Mouse (Mus musculus): ENCODE data around the gene Nat14. TPM values are rescaled to one million over a fixed set of nuclear protein-coding genes. Genes with fewer than 3 reads are reported as not detected.
"Not testable (repeated sequence)": the region's sequence is repeated elsewhere in the genome, so short reads cannot be mapped to it uniquely, and the experiment has no call there.

Nat14 gene
- total RNA-seq (2021) = 100 to 1,000 TPM in 1 of 2 experiments, 10 to 100 TPM in 1; 94.4 to 103 TPM

DNA sequence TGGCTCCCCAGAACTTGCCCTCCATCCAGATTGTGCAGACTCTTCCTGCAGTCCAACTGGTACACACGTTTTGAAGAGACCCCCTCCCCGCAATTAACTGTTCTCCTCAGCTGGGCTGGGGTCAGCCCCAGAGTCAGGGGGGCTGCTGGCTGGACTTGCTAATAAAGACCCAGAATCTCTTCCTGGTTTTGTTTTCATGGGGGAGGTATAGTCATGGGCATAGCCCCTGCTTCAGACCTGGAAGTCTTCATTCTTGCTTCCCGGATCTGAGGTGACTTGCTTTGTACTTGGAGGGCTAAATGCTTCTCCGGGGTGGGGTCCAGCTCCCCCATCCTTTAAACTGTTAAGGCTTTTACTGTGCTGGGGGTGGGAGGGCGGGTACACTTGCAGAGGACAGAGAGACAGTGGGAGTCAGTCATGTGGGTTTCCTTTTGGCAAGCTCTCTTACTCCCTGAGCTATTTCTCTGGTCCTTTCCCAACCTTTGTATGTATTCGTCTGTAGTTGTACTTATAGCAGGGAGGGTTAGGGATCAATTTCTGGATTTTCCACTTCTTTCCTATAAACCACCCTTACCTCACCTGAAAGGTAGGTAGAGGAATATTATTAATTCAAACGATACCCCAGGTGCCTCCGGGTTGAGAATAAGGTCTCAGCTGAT is at the start of gene Nat14:
Nat14 (plus strand) TSS at position 205 of the 659 bp plus-strand sequence.
- DNase-seq (ENCODE audit: low spot score in 2 of 2) = no peak
- intact Hi-C loops (cut with DNase I) = loop anchor here (2.0 to 5.0 kb wide), 3 partner anchors 55 to 110 kb away; partner anchors contain the start of gene Ube2s

DNA sequence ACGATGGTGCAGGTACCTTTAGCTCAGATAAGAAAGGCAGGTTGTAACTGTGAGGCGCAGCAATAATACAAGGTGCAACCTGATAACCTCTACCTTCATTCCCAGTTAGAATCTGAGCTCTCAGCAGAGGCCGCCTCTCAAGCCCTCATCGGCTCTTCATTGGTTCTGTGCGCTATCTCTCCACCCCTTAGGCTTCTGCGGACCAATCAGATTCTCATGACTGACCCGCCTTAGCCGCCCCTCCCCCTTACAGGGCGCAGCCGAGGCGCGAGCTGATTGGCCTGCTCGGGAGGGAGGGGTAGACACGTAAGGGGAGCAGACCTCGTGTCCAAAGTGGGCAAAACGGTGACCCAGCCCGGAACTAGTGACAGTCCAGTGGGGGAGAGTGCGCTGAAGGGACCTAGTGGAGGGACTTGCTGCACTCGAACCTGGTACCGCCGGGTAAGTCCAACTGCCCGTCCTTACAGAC is 45.0 kb upstream of the Nat14 start, which contains the start of gene Isoc2a:
Isoc2a (plus strand) TSS at position 401 of the 469 bp plus-strand sequence.
- intact Hi-C loops (cut with DNase I) = no loop called here

DNA sequence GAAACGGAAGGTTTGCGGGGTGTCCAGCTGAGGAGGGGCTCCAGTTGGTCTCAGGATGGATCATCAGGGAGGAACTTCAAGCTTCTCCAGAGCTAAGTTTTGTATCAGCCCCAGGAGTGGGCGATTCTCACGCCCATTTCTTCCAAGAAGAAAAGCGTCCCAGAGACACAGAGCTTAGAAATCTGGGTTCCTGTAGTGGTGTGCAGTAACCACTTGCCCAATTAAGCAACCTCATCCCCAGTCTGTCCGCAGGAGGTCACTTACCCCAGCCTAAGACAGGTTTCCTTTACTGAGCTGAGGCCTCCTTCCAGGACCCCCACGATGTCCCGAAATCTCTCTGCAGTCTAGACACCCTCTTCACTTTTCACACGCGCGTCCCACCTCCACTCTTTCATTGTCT is 44.6 kb upstream of the Nat14 start:
- no peak for DNase-seq (ENCODE audit: low spot score in 2 of 2)
- intact Hi-C loops (cut with DNase I) = no loop called here

More for the DNA sequence above, 45.0 kb upstream of the Nat14 start, which contains the start of gene Isoc2a:
- peak; percentile 79 to 90 for DNase-seq (ENCODE audit: low spot score in 2 of 2)

DNA sequence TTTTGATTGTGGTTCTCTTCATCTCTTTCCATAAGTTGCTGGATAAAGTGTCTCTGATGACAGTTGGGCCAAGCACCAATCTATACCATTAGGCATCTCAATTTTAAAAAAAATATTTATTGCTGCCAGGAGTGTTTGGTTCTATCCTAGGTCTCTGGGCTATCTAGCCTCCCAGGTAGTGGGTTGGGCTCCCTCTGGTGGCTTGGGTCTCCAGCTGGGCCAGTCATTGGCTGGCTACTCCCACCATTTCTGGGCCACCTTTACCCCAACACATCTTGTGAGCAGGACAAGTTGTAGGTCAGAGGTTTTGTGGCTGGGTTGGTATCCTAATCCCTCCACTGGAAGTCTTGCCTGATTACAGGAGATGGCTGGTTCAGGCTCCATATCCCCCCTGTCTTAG is 43.6 kb upstream of the Nat14 start:
- intact Hi-C loops (cut with DNase I) = no loop called here
- DNase-seq (ENCODE audit: low spot score in 2 of 2) = no peak

DNA sequence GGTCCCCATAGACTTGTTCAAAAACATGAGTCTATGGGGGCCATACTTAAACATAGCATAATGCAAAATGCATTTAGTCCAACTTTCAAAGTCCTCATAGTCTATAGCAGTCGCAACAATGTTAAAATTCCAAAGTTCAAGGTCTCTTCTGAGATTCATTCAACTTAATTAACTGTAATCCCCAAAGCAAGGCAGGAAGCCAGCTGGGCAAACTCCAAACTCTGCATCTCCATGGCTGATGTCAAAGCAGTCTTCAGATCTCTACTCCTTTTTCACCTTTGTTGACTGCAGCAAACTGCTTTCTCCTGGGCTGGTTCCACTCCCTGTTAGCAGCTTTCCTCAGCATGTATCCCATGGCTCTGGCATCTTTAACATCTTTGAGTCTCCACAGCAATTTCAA is 42.8 kb upstream of the Nat14 start:
- intact Hi-C loops (cut with DNase I); DNase-seq (ENCODE audit: low spot score in 2 of 2): not testable (repeated sequence)

DNA sequence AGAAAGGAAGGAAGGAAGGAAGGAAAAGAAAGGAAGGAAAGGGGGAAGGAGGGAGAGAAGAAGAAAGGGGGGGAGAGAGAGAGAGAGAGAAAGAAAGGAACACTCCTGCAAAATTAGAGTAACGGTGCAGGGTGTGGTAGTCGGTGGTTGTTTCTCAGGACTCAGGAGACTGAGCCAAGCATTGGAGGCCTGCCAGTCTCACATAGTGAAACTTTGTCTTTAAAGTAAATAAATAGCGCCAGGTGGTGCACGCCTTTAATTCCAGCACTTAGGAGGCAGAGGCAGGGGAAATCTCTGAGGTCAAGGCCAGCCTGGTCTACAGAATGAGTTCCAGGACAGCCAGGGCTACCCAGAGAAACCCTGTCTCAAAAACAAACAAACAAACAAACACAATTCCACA is 35.1 kb upstream of the Nat14 start:
- no peak for DNase-seq (ENCODE audit: low spot score in 2 of 2)

DNA sequence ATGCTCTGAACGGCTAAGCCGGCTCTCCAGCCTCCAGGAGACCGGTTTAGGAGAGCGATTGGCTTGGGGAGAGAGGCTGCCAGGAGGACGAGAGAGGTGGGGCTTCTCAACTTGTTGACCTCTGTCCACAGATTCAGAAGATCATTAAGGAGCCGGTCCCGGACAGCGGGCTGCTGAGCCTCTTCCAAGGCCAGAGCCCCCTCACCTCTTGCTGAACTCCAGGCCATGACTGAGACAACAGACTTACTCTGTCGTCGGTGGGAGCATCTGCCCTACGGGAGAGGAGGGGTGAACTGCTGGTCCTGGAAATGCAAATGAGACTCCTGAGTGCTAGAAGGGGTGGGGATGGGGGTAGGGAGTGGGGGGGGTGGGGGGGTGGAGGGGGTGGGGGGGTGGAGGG is 26.6 kb upstream of the Nat14 start:
- DNase-seq (ENCODE audit: low spot score in 2 of 2) = no peak
- intact Hi-C loops (cut with DNase I) = no loop called here

More for the DNA sequence above, 35.1 kb upstream of the Nat14 start:
- intact Hi-C loops (cut with DNase I) = no loop called here

DNA sequence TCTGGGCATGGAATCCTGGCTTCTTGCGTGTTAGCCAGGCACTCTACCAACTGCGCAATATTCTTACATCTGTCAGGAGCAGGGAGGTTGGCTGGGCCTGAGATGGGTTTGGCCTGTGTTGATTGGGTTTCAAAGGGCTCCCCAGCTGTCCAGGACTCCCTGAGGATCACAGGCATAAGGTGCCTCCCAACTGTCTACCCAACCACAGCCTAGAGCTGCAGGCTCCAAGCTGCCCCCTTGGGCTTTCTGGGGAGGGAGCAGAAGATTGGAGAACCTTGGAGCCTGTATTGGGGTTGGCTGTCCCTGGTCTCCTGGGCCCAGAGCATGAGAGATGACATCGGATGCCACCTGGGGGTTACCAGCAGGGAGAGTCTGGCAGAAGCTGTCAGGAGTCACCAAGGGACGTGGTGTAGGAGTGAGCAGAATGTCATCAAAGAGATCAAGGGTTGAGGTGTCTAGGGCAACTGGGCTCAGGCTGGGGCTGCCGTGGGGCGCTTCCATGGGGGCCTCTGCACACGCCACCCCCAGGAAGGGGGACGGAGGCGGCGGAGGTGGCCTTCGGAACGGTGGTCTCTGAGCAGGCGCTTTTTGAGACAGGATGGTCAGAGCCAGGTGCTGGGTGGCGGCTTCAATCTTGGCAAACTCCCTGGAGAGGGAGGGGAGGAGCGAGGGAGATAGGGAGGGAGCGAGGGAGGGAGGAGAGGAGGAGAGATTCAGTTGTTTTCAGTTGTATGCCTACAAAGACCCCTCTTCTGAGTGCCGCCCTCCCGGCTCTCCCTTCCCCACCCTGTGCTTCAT is 22.8 kb upstream of the Nat14 start:
- no peak for DNase-seq (ENCODE audit: low spot score in 2 of 2)
- intact Hi-C loops (cut with DNase I) = no loop called here

DNA sequence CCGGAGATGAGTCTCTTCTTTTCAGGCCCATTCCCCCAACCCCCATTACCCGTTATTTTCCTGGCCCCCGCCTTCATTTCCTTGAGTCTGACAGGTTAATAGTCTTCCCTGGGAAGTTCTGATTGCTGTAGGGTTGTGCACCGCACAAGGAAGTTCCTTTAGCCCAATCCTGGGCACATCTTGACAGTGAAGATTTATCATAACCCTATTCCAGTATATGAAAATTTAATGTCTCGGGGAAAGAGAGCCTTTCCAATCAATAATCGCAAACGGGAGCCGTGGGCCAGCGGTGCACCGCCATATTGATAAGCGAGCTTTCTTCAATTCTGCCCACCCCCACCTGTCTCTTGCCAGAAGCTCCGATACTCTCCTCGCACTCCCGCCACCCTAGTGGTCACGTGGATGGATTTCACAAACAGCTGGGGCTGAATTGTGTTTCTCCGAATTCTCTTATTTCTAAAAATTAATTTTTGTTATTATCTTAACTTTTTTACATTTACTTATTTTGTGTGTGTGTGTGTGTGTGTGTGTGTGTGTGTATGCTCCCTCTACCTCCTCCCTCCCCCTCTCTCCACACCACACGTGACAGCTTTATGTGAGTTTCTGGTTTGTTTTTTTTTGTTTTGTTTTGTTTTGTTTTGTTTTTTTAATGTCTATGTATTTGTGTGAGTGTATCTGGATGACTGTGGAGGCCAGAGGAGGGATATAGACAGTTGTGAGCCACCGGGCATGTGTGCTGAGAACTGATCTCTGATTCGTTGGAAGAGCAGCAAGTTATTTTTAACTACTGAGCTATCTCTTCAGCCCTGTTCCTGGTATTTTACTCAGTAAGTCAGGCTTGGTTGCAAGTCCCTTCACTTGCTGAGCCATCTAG is 21.9 kb upstream of the Nat14 start:
- intact Hi-C loops (cut with DNase I) = no loop called here
- peak in 1 of 2 experiments; percentile 32 for DNase-seq (ENCODE audit: low spot score in 2 of 2)

DNA sequence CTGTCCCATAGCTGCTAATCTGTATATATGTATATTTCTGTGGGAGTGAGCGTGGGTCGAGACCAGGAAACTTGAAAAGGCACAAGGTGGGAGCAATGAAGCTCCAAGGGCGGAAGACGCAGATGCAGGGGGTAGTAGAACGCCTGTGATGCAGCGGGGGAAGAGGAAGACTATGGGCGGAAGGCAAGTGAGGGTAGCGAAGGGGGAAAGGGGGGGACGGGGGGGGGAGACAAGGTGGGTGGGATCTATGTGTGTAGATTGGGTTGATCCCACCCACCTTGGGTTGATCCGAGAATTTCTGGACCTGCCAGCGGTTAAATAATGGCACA is 21.3 kb upstream of the Nat14 start:
- intact Hi-C loops (cut with DNase I) = no loop called here
- no peak for DNase-seq (ENCODE audit: low spot score in 2 of 2)

DNA sequence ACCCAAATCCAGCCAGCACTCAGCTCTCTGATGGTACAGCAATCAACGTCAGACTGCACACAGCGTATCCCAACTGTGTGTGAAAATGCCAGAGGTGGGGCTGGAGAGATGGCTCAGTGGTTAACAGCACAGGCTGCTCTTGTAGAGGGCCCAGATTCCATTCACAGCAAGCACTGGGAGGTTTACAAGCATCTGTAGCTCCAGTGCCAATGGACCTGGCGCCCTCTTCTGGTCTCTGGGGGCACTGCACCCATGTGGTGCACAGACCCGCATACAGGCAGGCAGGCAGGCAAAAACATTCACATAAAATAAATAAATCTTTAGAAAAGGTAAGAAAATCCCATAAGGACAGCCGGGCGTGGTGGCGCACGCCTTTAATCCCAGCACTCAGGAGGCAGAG is 20.7 kb upstream of the Nat14 start:
- intact Hi-C loops (cut with DNase I) = no loop called here
- no peak for DNase-seq (ENCODE audit: low spot score in 2 of 2)

DNA sequence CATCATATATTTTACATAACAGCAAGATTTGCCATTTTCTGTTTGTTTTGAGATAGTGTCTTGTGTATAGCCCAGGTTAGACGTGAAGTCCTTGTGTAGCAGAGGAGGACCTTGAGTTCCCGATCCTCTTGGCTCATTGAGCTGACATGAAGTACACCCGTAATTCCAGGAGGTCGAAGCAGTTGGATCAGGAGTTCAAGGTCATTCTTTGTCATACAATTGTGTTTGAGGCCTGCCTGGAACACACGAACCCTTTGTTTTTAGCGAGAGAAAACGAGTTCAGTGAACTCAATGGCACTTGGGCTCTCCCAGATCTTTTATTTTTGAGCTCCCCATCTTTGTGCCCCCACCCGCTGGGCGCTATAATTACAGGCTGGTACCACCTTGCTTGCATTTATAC is 19.4 kb upstream of the Nat14 start:
- no peak for DNase-seq (ENCODE audit: low spot score in 2 of 2)

DNA sequence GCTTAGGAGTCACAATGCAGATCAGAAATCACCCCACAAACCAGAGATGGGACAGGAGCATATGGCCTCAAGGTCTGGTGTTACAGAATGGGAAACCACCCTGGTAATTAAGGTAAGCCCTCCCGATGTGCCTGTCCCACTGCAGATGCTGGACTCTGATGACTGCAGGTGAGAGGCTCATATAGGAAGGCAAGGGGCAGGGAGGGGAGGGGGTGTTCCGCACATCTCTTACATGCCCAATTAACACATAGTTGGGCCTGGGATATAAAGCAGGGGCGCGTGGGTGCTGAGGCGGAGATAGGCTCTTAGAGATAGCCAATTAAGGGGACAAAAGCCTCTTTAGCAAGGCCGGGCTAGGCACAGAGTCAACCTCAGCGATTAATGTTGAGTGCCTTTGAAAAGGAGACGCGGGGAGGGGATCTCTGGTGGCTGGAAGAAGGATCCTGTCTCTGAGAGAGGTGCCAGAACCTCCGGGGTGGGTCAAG is 15.3 kb upstream of the Nat14 start, which contains the start of gene Gm36210:
Gm36210 (minus strand) TSS at position 51 of the 485 bp plus-strand sequence.
- DNase-seq (ENCODE audit: low spot score in 2 of 2) = no peak
- intact Hi-C loops (cut with DNase I) = no loop called here

More for the DNA sequence above, 19.4 kb upstream of the Nat14 start:
- intact Hi-C loops (cut with DNase I) = no loop called here

DNA sequence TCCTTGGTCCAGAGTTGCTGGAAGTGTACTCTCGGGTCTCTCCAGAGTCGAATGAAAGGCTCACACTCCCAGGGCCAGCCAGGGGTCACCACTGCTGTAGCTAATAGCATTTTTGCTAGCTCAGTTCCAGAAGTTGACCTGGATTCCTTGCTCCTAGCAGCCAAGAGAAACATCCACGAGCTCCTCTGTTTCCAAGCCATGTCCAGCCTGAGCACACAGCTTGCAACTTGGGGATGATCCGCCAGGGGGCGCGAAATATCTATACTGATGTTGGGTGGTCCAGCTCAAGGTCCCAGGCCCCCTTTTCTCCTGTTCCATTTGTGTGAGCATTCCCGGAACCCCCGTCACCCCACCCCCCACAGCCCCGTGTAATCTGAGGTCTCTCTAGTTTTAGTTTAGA is 10.3 kb upstream of the Nat14 start:
- DNase-seq (ENCODE audit: low spot score in 2 of 2) = peak; percentile 48 to 50
- intact Hi-C loops (cut with DNase I) = loop anchor here (1.0 kb wide), 1 partner anchor 28 kb away; no protein-coding TSS in a partner anchor

DNA sequence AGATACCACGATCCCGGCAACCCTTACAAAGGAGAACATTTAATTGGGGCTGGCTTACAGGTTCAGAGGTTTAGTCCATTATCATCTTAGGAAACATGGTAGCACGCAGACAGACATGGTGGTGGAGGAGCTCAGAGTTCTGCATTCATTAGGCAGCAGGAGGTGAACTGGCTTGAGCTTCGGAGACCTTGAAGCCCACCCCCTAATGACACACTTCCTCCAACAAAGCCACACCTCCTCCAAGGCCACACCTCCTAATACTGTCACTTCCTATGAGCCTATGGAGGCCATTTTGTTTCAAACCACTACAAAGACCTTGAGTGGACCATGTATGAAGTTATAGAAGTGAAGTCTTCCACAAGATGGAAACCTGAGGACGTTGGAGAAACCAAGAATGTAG is 9.6 kb upstream of the Nat14 start:
- DNase-seq (ENCODE audit: low spot score in 2 of 2) = no peak
- intact Hi-C loops (cut with DNase I) = no loop called here

DNA sequence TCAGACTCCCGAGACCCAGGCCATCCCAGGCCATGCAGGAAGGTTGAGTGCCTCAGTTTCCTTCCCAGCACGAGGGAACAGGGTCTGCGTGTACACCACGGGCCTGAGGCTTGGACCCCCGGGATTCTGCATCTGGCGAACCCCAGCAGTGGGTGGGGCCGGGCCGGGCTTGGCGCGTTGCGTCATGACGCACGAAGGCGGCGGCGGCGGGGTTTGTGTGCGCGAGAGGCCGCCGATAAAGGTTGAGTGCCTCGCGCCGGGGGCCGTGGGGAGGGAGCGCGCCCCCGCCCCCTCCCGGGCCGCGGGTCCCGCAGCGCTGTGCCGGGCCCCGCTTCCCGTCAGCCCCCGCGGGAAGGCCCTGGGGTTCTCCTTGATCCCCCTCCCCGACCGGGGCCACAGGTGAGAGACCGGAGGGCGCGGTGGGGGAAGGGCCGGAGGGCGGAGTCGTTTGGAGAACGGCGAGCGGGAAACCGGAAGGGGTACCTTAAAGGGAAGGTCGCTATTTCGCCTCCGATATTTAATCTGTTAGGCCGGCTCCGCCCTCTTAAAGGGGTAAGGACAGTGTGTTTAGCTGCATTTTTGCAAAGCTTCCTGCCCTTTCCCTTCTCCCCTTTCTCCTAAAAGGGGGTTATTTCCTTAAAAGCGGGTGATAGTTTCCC is 6.7 kb upstream of the Nat14 start, which contains the start of gene Zfp628:
Zfp628 (plus strand) TSS at position 211 of the 659 bp plus-strand sequence.
- peak; percentile 95 to 98 for DNase-seq (ENCODE audit: low spot score in 2 of 2)
- intact Hi-C loops (cut with DNase I) = no loop called here

DNA sequence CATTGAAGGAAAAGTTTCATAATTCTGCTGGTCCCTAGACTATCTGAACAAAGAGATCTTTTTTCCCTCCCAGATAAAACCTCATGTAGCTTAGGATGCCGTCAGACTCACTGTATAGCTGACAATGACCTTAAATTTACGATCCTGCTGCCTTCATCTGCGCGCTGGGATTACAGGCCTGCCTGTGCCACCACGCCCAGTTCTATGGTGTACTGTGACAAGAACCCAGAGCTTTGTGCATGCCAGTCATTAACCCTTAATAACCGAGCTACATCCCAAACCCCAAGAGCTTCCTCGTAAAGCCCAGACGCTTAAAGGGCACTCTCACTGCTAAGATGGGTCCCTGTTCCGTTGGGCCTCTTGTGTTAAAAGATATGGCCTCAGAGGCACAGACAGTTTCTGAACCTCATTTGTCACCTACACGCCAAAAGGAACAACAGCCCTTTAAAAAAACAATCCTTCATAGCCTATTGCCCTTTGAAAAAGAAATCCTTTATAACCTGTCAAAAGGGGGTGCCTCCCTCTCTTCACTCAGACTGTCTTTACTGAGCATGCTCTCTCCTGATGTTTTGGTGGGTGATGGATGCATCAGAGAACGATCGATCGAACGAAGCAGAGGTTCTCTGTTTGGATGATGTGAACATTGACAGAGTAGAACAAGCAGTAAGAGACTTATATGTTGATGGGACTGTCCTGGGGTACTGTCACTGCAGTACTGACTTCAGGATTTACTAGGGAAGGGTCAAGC is 6.0 kb upstream of the Nat14 start:
- peak; percentile 58 to 61 for DNase-seq (ENCODE audit: low spot score in 2 of 2)

DNA sequence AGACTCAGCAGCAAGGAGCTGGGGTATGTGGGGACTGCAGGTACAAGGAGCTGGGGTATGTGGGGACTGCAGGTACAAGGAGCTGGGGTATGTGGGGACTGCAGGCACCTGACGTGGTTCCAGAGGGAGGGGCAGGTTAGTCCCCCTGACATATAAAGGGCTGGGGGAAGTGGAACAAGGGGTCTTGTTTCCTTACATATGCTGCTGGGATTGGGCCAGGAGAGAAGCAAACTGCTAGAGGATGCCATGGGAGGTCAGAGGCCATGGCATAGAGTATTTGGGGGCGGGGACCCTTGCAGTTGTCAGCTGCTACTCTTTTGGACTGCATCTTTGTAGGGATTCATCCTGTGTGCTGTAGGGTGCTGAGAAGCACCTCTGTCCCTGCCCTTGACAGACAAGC is 4.3 kb upstream of the Nat14 start:
- intact Hi-C loops (cut with DNase I) = no loop called here
- no peak for DNase-seq (ENCODE audit: low spot score in 2 of 2)

More for the DNA sequence above, 6.0 kb upstream of the Nat14 start:
- intact Hi-C loops (cut with DNase I) = no loop called here
